Mouse (Mus musculus) hindbrain, embryonic 14.5 days (tissue): ENCODE results near the gene Myl12a. TPM values are rescaled to one million over a fixed set of nuclear protein-coding genes. Genes with fewer than 3 reads are reported as not detected.
"Not testable (repeated sequence)": the region's sequence is repeated elsewhere in the genome, so short reads cannot be mapped to it uniquely, and the experiment has no call there.

ENCODE experiments used
- ATAC-seq: fragments of 200-750 bp; cut with Nextera tagmentation; 2 replicates; pipeline ENCODE4 v1.8.0; 2017; ENCODE audit warnings: moderate number of reproducible peaks, mild to moderate bottlenecking, moderate TSS enrichment, moderate library complexity; ENCODE audit not compliant: low FRiP score
- DNase-seq: peaks from one replicate; pipeline ENCODE4 v3.0.0-alpha.2; 2015; ENCODE audit warnings: low spot score
- H3K27ac ChIP-seq: fragments of 300-500 bp; sonication (generic); 2 replicates; pipeline ENCODE4 v1.5.1; 2014; ENCODE audit warnings: mild to moderate bottlenecking, moderate library complexity
- H3K27me3 ChIP-seq: fragments of 300-500 bp; sonication (generic); 2 replicates; pipeline ENCODE4 v1.6.1; 2014; ENCODE audit warnings: mild to moderate bottlenecking, low read length, mixed read lengths; ENCODE audit not compliant: control insufficient read depth, insufficient read depth
- H3K36me3 ChIP-seq: fragments of 300-500 bp; sonication (generic); replicated peaks from 2 replicates; pipeline ENCODE4 v1.6.1; 2014; ENCODE audit not compliant: control insufficient read depth, insufficient read depth
- H3K4me1 ChIP-seq: fragments of 300-500 bp; sonication (generic); replicated peaks from 2 replicates; pipeline ENCODE4 v1.6.1; 2014; ENCODE audit warnings: antibody characterized with exemption, low read length, mixed read lengths; ENCODE audit not compliant: control insufficient read depth, insufficient read depth
- H3K4me2 ChIP-seq: fragments of 300-500 bp; sonication (generic); replicated peaks from 2 replicates; pipeline ENCODE4 v1.6.1; 2014; ENCODE audit warnings: mild to moderate bottlenecking, moderate library complexity
- H3K4me3 ChIP-seq: fragments of 300-500 bp; sonication (generic); replicated peaks from 2 replicates; pipeline ENCODE4 v1.5.1; 2014; ENCODE audit warnings: mild to moderate bottlenecking, low read length
- H3K9ac ChIP-seq: fragments of 300-500 bp; sonication (generic); 2 replicates; pipeline ENCODE4 v1.6.1; 2014
- H3K9me3 ChIP-seq: fragments of 300-500 bp; sonication (generic); 2 replicates; pipeline ENCODE4 v1.6.1; 2016; ENCODE audit warnings: low read length; ENCODE audit not compliant: control insufficient read depth
- WGBS: fragments of 180-500 bp; shearing (Covaris S2); extraction: QIAGEN DNeasy Blood & Tissue Kit; methylation state at CpG from one replicate; pipeline ENCODE4 v1.1.7; 2014; 5-methylcytosine and 5-hydroxymethylcytosine counted together
- polyA plus RNA-seq: library from polyadenylated mRNA; unstranded; fragments of >200 nt; fragmentation: Nextera tagmentation; extraction: Ambion mirVana; gene quantifications from 2 replicates; pipeline ENCODE4 v1.2.1, GENCODE M21; 2014

Gene Myl12a
- polyA plus RNA-seq, 1 experiment from 2014 or later = 119 TPM

DNA sequence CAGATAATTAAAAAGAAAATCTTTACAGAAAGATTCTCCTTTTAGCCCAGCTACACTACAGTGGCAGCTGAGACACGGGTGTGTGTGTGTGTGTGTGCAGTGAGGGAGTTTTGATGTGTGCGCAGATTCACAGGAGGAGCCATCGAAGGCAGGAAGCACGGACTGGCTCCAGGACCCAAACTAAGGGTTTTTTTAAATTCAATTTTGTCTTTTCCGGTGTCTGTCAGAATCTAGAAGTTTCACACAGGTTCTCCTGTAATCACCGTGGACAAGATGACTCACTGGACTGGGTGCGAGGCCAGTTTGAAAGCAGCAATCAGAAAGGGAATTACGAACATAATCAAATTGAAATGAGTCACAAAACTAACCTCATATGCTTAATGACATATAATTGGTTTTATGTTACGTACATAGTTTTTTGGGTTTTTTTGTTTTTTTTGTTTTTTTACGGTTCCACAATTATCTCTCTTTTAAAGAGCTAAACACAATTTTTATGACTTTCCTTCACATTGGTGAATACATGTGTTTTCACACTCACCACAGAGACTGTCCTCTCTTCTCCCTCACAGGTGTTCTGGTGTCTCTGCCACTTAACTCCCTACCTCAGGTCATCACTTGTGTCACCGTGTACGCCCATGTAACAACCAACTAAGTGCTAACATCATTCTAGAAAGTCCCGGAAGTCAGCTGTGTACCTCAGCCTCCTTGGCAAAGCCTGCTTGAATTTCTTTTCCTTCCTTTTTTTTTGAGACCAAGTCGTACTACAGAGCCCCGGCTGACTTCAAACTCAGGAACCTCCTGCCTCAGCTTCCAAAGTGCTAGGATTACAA lies 15.6 kb downstream of the Myl12a start:
- H3K27ac ChIP-seq = no peak overlapping the region
- no peak overlapping the region for H3K4me3 ChIP-seq
- H3K9me3 ChIP-seq = no peaks in the 10 kb centered on the region
- peaks cover 15% of the 10 kb centered on the region; the same call in 1 of the 2 replicates for H3K36me3 ChIP-seq
- no peak overlapping the region for H3K4me2 ChIP-seq
- peaks cover 25% of the 10 kb centered on the region for H3K4me1 ChIP-seq
- DNase-seq (no peak), ATAC-seq (no peak)
- H3K27me3 ChIP-seq = no peaks in the 10 kb centered on the region
- H3K9ac ChIP-seq = no peak overlapping the region
- 91% methylated on average over 15 of the region's 15 CpGs for WGBS

- Histone ChIP-seq H3K36me3 (peaks cover 21% of the 10 kb centered on the region), H3K9ac (no peak overlapping the region), H3K27ac (no peak overlapping the region), H3K4me2 (no peak overlapping the region), H3K4me1 (peaks cover 23% of the 10 kb centered on the region), H3K27me3 (no peaks in the 10 kb centered on the region), H3K9me3 (no peaks in the 10 kb centered on the region), H3K4me3 (no peak overlapping the region)
- WGBS = 97% methylated on average over 6 of the region's 6 CpGs
- no peak for DNase-seq
- no peak for ATAC-seq
Measured at GRCm38 (mm10) chr17:70986355-70986740, 16.3 kb downstream of the Myl12a start.

DNA sequence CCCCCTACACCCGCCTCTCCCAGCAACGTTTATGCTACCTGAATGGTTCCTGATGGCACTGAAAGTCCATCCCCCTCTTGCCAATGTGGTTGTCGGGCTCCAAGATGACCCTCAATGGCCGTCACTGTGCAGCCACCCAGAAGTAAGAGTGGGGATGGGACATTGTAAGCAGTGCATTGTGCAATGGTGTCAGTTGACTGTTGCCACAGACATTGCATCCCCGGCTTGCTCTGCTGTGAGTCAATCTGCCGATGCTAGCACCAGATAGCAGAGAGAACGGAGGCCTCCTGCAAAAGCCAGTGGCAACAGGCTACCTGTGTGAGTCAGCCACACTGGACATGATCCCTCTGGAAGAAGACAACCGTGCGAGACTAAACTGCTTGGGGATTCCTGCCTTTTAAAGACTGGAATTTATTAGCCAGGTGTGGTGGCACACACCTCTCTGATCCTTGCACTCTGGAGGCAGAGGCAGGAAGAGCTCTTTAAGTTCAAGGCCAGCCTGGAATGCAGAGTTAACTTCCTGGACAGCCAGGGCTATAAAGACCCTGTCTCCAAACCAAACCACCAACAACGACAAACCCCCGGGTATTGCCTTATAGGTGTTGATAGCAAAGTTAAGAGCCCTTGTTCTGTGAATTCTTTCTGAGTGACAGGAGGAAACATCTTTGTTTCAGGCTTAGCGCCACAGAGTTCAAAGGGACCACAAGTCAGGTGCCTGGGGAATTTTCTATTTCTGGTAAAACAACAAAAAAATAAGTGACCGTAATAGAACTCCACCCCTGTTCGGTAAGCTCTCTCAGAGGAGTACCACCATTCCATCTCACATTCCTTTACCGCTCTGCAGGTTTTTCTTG lies 16.9 kb downstream of the Myl12a start:
- Histone ChIP-seq H3K27ac (no peak overlapping the region), H3K27me3 (no peaks in the 10 kb centered on the region), H3K4me1 (peaks cover 18% of the 10 kb centered on the region), H3K4me2 (no peak overlapping the region), H3K4me3 (no peak overlapping the region), H3K9me3 (no peaks in the 10 kb centered on the region), H3K9ac (no peak overlapping the region), H3K36me3 (peaks cover 27% of the 10 kb centered on the region)
- DNase-seq (no peak), ATAC-seq (no peak)
- WGBS = 85% methylated on average over 15 of the region's 15 CpGs

DNA sequence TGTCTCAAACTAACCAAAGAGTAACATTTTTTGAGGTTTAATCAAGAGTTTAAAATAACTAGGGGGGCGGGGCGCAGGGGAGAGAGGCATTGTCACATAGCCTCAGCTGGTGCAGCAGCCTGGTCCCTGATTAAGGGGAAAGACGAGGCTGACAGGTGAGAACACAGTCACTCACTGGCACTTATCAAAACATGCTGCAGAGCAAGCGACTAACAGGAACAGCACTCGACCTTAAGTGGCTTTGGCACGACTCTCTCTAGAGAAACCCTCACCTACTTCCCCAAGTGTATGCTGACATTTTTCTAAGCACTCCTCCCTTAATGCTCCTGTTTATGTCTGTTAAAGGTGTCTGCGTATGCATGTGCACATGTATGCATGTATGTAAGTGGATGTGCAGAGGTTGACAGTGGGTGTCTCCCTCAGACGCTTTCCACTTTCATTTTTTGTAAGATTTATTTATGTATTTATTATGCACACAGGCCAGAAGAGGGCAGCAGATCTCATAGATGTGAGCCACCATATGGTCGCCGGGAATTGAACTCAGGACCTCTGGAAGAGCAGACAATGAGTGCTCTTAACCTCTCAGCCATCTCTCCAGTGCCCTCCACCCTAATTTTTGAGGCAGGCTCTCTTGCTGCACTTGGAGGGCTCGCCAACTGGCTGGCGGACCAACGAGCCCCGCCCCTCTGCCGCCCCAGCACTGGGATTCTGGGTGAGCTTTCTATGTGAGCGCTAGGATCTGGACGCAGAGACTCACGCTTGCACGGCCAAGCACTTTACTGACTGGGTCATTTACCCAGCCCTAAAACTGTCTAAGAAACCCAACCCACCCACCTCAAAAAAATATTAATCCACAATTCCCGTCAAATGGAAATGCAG lies 23.1 kb downstream of the Myl12a start:
- WGBS = 91% methylated on average over 20 of the region's 20 CpGs
- Histone ChIP-seq H3K4me2 (no peak overlapping the region), H3K9me3 (no peaks in the 10 kb centered on the region), H3K36me3 (peaks cover 39% of the 10 kb centered on the region), H3K4me1 (no peaks in the 10 kb centered on the region), H3K4me3 (no peak overlapping the region), H3K27ac (no peak overlapping the region), H3K9ac (no peak overlapping the region), H3K27me3 (no peaks in the 10 kb centered on the region)
- ATAC-seq = no peak
- no peak for DNase-seq

DNA sequence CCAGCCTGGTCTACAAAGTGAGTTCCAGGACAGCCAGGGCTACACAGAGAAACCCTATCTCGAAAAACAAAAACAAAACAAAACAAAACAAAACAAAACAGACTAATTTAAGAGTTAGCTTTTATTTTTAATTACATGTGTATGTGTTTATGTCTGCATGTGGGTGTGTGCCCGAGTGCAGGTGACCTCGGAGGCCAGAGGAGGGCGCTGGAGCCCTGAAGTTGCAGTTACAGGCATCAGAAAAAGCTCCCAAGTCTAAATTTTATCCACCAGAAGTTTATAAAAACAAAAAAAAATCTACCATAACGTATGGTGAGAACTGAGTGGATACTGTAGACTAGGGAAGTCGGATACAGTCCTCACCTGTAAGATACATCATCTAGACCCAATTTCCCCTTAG lies 24.9 kb downstream of the Myl12a start:
- WGBS = 91% methylated on average over 6 of the region's 6 CpGs
- DNase-seq (no peak), ATAC-seq (no peak)
- no peak overlapping the region for H3K4me2 ChIP-seq
- no peak overlapping the region for H3K27ac ChIP-seq
- H3K4me1 ChIP-seq = no peaks in the 10 kb centered on the region
- no peaks in the 10 kb centered on the region for H3K27me3 ChIP-seq
- H3K36me3 ChIP-seq = peaks cover 56% of the 10 kb centered on the region
- H3K9ac ChIP-seq = no peak overlapping the region
- H3K9me3 ChIP-seq = no peaks in the 10 kb centered on the region
- no peak overlapping the region for H3K4me3 ChIP-seq

GRCm38 (mm10) chr17:70974065-70974464 lies 28.6 kb downstream of the Myl12a start:
- peaks cover 44% of the 10 kb centered on the region for H3K36me3 ChIP-seq
- H3K27ac ChIP-seq, H3K9me3 ChIP-seq, H3K4me2 ChIP-seq, DNase-seq, H3K4me1 ChIP-seq, ATAC-seq, H3K4me3 ChIP-seq, H3K9ac ChIP-seq, H3K27me3 ChIP-seq: not testable (repeated sequence)
- 90% methylated on average over 14 of the region's 14 CpGs for WGBS

DNA sequence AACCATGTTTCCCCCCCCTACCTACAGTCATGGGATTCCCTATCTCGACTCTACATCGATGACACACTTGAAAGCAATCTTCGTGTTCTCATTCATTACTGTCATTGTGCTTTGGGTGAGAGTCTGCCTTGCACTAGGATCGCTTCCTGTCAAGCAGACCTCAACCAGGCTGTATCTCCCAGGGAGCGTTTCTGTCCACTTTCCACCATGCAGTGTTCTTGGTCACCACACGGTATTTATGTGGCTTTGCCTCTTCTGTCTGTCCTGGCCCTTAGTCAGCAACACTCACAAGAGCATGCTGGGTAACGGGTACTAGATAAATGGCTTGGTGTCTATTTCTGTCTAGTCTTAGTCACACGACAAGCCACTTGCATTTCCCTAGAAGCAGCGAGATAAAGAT lies 29.3 kb downstream of the Myl12a start:
- WGBS = 91% methylated on average over 9 of the region's 9 CpGs
- H3K9ac ChIP-seq = no peak overlapping the region
- H3K4me1 ChIP-seq = no peaks in the 10 kb centered on the region
- H3K27ac ChIP-seq = no peak overlapping the region
- no peak overlapping the region for H3K4me3 ChIP-seq
- H3K4me2 ChIP-seq = no peak overlapping the region
- no peak for DNase-seq
- no peak for ATAC-seq
- H3K27me3 ChIP-seq = no peaks in the 10 kb centered on the region
- peaks cover 44% of the 10 kb centered on the region for H3K36me3 ChIP-seq
- no peaks in the 10 kb centered on the region for H3K9me3 ChIP-seq

DNA sequence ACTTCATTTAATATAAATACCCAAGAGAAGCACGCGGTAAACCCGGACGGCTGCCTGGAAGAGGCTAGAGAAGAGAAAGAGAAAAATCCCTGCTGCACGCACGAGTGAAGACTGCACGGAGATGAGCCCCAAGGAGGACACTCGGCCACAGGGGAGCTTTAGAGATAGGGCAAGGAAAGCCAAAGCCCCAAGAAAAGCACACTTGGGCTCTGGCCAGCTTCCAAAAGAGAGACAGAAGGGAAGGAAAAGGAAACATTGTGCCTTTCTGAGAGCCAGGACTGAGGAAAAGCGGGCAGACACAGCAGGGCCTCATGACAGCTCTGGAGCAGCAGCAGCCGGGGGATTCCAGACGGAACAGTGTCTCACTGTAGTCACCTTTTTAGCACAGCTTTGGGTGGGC lies 31.5 kb downstream of the Myl12a start:
- Histone ChIP-seq H3K36me3 (peaks cover 35% of the 10 kb centered on the region), H3K9me3 (no peaks in the 10 kb centered on the region), H3K9ac (no peak overlapping the region), H3K4me1 (no peaks in the 10 kb centered on the region), H3K27ac (no peak overlapping the region), H3K27me3 (no peaks in the 10 kb centered on the region), H3K4me3 (no peak overlapping the region), H3K4me2 (no peak overlapping the region)
- 60% methylated on average over 11 of the region's 11 CpGs for WGBS
- ATAC-seq (peak; percentile 48; the same call in 1 of the 2 replicates), DNase-seq (no peak)
